Mouse (Mus musculus) stomach, embryonic 15.5 days (tissue): ENCODE measurements around the gene Nupr1l. TPM values are rescaled to one million over a fixed set of nuclear protein-coding genes. Genes with fewer than 3 reads are reported as not detected.

Experiments
- ATAC-seq: fragments of 200-750 bp; cut with Nextera tagmentation; 2 replicates; pipeline ENCODE4 v1.8.0; 2017; ENCODE audit warnings: low read depth, moderate number of reproducible peaks, moderate TSS enrichment; ENCODE audit not compliant: insufficient read depth, low FRiP score
- H3K27ac ChIP-seq: fragments of 300-500 bp; sonication (generic); 2 replicates; pipeline ENCODE4 v1.5.1; 2015; ENCODE audit warnings: mild to moderate bottlenecking, inconsistent platforms
- H3K27me3 ChIP-seq: fragments of 300-500 bp; sonication (generic); replicated peaks from 2 replicates; pipeline ENCODE4 v1.6.1; 2015; ENCODE audit warnings: inconsistent platforms
- H3K36me3 ChIP-seq: fragments of 300-500 bp; sonication (generic); 2 replicates; pipeline ENCODE4 v1.6.1; 2015; ENCODE audit warnings: inconsistent platforms
- H3K4me1 ChIP-seq: fragments of 300-500 bp; sonication (generic); 2 replicates; pipeline ENCODE4 v1.6.1; 2015; ENCODE audit warnings: inconsistent platforms
- H3K4me2 ChIP-seq: fragments of 300-500 bp; sonication (generic); 2 replicates; pipeline ENCODE4 v1.6.1; 2015; ENCODE audit warnings: mild to moderate bottlenecking, inconsistent platforms
- H3K4me3 ChIP-seq: fragments of 300-500 bp; sonication (generic); replicated peaks from 2 replicates; pipeline ENCODE4 v1.5.1; 2015; ENCODE audit warnings: inconsistent platforms
- H3K9ac ChIP-seq: fragments of 300-500 bp; sonication (generic); 2 replicates; pipeline ENCODE4 v1.6.1; 2015; ENCODE audit warnings: inconsistent platforms
- H3K9me3 ChIP-seq: fragments of 300-500 bp; sonication (generic); 2 replicates; pipeline ENCODE4 v1.6.1; 2016; ENCODE audit warnings: inconsistent platforms
- WGBS: fragments of 180-500 bp; shearing (Covaris S2); methylation state at CpG from one replicate; pipeline ENCODE4 v1.1.7; 2015; 5-methylcytosine and 5-hydroxymethylcytosine counted together
- polyA plus RNA-seq: library from polyadenylated mRNA; unstranded; fragments of >200 nt; fragmentation: Nextera tagmentation; extraction: Ambion mirVana; gene quantifications from 2 replicates; pipeline ENCODE4 v1.2.1, GENCODE M21; 2015

Nupr1l gene
- polyA plus RNA-seq = 2.7 and 3.2 TPM in 2 replicates

DNA sequence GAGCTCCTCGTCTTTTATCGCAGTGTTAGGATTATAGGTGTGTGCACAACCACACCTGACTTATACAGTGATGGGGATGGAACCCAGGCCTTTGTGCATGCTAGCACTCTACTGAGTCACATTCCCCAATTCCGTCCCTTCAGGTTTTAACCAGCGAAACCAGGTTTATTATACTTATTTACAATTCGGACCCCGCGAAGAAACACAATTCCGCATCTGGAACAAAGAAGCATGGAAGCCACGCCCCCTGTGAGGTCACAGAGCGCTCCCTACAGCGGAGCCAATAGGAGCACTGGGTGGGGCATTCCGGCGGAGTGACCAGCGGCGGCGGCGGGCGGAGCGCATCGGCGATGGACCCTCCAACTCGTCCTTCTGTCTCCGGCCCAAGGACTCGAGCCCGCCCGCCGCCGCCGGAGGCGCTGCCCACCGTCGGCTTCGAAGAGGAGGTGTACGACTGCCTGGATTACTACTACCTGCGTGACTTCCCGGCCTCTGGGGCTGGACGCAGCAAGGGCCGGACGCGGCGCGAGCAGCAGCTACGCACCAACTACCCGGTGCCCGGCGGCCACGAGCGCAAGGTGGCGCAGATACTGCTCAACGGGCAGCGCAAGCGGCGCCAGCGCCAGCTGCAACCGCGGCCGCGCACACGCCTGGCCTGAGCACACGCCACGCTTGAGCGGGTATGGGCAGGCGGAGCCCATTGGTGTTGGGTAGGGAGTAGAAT, at the start of gene Nupr1l:
TSS of gene Nupr1l (plus strand) at position 299 of the 724 bp plus-strand sequence.
- no peaks in the 10 kb centered on the region for H3K27me3 ChIP-seq
- under 1% methylated on average over 63 of the region's 63 CpGs for WGBS
- peak; percentile 98 for ATAC-seq
- H3K4me3 ChIP-seq = peak within 1 kb of the TSS; percentile 71
- no peaks in the 10 kb centered on the region for H3K4me1 ChIP-seq
- peak within 1 kb of the TSS; percentile 82 for H3K9ac ChIP-seq
- peak within 1 kb of the TSS; percentile 95 for H3K4me2 ChIP-seq
- H3K36me3 ChIP-seq = no peaks in the 10 kb centered on the region
- no peaks in the 10 kb centered on the region for H3K9me3 ChIP-seq
- peak within 1 kb of the TSS; percentile 84 for H3K27ac ChIP-seq

DNA sequence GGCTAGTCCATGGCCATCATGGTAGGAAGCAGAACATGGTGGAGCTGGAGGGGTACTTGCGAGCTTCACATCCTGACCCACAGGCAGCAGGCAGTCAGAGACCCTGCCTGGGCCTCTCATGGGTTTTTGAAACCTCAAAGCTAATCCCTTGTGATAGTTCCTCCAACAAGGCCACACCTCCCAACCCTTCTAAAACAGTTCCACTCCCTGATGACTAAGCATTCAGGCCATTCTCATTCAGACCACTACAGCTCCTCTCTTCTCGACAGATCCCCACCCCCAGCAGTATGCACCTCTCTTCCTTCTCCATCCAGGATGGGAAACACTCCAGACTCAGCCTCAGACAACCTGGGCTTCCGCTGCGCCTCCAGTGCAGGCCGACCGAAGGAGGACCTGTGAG, 46.0 kb upstream of the Nupr1l start:
- ATAC-seq = no peak
- peaks cover 22% of the 10 kb centered on the region for H3K36me3 ChIP-seq
- H3K4me1 ChIP-seq = no peaks in the 10 kb centered on the region
- 98% methylated on average over 6 of the region's 6 CpGs for WGBS
- H3K9ac ChIP-seq = no peak overlapping the region
- no peak overlapping the region for H3K4me2 ChIP-seq
- no peaks in the 10 kb centered on the region for H3K27me3 ChIP-seq
- no peak overlapping the region for H3K4me3 ChIP-seq
- no peaks in the 10 kb centered on the region for H3K9me3 ChIP-seq
- no peak overlapping the region for H3K27ac ChIP-seq

GRCm38 (mm10) chr5:129864467-129864866, 43.9 kb upstream of the Nupr1l start:
- Histone ChIP-seq H3K36me3 (peaks cover 16% of the 10 kb centered on the region), H3K4me3 (no peak overlapping the region), H3K27me3 (no peaks in the 10 kb centered on the region), H3K9ac (no peak overlapping the region), H3K9me3 (no peaks in the 10 kb centered on the region), H3K4me2 (0 out of 2 replicates have a peak overlapping the region, but pooled peaks have one; percentile 21), H3K27ac (no peak overlapping the region), H3K4me1 (no peaks in the 10 kb centered on the region)
- WGBS = 13% methylated on average over 18 of the region's 18 CpGs
- ATAC-seq = no peak

GRCm38 (mm10) chr5:129865841-129866240, 42.5 kb upstream of the Nupr1l start:
- H3K4me2 ChIP-seq = no peak overlapping the region
- H3K27me3 ChIP-seq = no peaks in the 10 kb centered on the region
- peaks cover 10% of the 10 kb centered on the region for H3K36me3 ChIP-seq
- 80% methylated on average over 12 of the region's 12 CpGs for WGBS
- no peaks in the 10 kb centered on the region for H3K9me3 ChIP-seq
- no peak overlapping the region for H3K4me3 ChIP-seq
- no peak overlapping the region for H3K9ac ChIP-seq
- no peaks in the 10 kb centered on the region for H3K4me1 ChIP-seq
- ATAC-seq = no peak
- H3K27ac ChIP-seq = no peak overlapping the region

DNA sequence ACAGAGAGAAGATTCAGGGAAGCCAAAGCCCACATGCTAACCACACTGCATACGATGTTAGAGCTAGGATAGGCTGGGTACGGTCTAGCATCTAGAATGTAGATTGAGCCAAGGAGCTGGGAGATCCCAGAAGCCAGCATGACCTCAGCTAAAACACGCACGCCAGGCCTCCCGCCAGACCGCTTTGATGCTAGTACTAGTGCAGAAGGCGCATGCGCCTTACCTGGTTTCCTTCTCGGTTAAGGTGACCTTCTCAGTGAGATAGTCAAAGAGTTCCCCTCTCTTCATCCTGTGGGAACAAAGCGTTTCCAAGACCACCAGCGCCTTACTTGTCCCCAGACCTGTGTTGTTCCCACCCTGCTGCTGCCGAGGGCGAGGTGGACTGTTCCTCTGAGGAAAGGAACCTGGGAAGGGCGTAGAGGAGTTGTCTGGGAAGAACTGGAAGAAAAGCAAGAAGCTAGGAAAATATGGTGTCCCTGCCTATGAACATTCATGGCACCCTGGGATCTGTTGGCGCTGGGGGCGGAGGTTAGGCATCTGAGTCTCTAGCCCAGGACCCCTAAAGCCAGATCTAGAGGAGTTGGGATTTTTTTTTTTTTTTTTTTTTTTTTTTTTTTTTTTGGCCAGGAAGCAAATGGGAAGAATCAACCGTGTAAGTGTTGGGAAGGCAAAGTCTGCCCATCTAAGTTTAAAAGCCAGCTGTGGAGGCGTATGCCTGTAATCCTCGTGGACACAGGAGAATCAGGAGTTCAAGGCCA, 38.9 kb upstream of the Nupr1l start:
- Histone ChIP-seq H3K4me3 (no peak overlapping the region), H3K4me2 (no peak overlapping the region), H3K9ac (no peak overlapping the region), H3K27ac (no peak overlapping the region), H3K9me3 (no peaks in the 10 kb centered on the region), H3K4me1 (no peaks in the 10 kb centered on the region), H3K27me3 (no peaks in the 10 kb centered on the region), H3K36me3 (no peaks in the 10 kb centered on the region)
- WGBS = 85% methylated on average over 19 of the region's 19 CpGs
- ATAC-seq = no peak

DNA sequence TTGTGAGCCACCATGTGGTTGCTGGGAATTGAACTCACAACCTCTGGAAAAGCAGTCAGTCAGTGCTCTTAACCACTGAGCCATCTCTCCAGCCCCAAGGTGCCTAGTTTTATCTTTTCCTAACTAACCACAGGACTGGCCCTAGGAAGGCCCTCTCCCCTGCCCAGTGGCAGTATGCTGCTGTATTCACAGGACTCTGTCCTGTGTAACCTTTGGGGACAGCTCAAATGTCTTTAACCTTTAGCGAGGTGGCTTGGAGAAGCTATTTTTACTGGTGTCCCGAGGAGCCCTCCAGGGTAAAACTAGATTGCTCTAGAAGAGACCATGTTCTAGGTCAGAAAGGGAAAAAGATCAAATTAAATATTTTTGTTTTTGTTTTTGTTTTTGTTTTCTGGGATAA, 37.1 kb upstream of the Nupr1l start:
- ATAC-seq = no peak
- Histone ChIP-seq H3K4me1 (no peaks in the 10 kb centered on the region), H3K36me3 (no peaks in the 10 kb centered on the region), H3K4me3 (no peak overlapping the region), H3K4me2 (no peak overlapping the region), H3K27me3 (no peaks in the 10 kb centered on the region), H3K27ac (no peak overlapping the region), H3K9me3 (no peaks in the 10 kb centered on the region), H3K9ac (no peak overlapping the region)
- 76% methylated on average over 2 of the region's 2 CpGs for WGBS

GRCm38 (mm10) chr5:129873942-129874341, 34.4 kb upstream of the Nupr1l start:
- WGBS = 81% methylated on average over 12 of the region's 12 CpGs
- ATAC-seq = no peak

DNA sequence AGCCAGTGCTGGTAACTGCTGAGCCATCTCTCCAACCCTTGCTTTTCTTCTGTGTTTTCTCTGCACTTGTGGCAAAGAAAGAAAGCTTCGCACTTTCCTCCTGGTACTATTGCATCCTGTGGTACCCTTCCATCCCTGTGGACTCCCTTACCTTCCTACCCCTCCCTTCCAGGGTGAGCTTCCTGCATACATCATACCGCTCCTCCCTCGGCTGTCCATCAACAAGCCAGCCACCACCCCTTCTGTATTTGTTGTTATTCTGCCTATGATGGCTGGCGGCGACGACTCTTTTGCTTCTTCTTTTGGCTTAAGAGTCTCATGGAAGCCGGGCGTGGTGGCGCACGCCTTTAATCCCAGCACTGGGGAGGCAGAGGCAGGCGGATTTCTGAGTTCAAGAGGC, 33.2 kb upstream of the Nupr1l start:
- 74% methylated on average over 11 of the region's 11 CpGs for WGBS

More at GRCm38 (mm10) chr5:129873942-129874341, 34.4 kb upstream of the Nupr1l start:
- H3K4me2 ChIP-seq = no peak overlapping the region
- H3K27ac ChIP-seq = no peak overlapping the region
- H3K36me3 ChIP-seq = no peaks in the 10 kb centered on the region
- H3K9ac ChIP-seq = no peak overlapping the region
- H3K9me3 ChIP-seq = no peaks in the 10 kb centered on the region
- H3K27me3 ChIP-seq = no peaks in the 10 kb centered on the region
- no peaks in the 10 kb centered on the region for H3K4me1 ChIP-seq
- no peak overlapping the region for H3K4me3 ChIP-seq

DNA sequence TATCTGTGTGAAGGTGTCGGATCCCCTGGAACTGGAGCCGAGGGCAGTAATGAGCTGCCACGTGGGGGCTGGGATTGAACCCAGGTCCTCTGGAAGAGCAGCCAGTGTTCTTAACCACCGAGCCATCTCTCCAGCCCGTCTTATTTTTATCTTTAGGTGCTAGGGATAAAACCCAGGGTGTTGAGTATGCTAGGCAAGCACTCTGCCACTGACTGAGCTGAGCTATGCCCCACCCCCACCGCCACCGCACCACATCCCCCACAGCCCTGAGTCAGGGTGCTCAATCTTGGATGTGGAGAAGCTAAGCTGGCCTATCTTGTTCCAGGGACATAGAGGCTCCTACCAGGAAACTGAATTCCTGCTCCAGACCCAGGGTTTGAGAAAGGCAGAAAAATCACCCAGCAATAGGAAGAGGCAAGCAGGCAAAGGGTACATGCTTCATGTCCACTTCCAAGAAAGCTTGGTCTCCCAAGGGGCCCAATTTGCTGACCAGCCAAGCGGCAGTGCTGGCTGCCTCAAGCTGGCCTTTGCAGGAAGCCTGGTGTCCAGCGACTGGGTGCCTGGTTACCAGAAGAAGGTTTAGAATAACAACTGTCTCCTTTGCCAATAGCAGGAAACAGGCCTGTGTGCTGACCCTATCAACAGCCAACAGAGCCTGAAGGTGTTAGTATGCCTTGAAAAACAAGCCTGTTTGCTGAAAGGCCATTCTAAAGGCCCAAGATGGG, 30.4 kb upstream of the Nupr1l start:
- no peak for ATAC-seq
- no peak overlapping the region for H3K4me2 ChIP-seq
- no peaks in the 10 kb centered on the region for H3K9me3 ChIP-seq
- no peak overlapping the region for H3K27ac ChIP-seq
- H3K27me3 ChIP-seq = no peaks in the 10 kb centered on the region
- H3K9ac ChIP-seq = no peak overlapping the region
- no peak overlapping the region for H3K4me3 ChIP-seq
- peaks cover 14% of the 10 kb centered on the region for H3K36me3 ChIP-seq
- no peaks in the 10 kb centered on the region for H3K4me1 ChIP-seq
- 66% methylated on average over 9 of the region's 9 CpGs for WGBS

More for the DNA sequence above, 33.2 kb upstream of the Nupr1l start:
- H3K4me3 ChIP-seq = no peak overlapping the region
- no peak overlapping the region for H3K4me2 ChIP-seq
- H3K27ac ChIP-seq = no peak overlapping the region
- no peaks in the 10 kb centered on the region for H3K9me3 ChIP-seq
- H3K4me1 ChIP-seq = no peaks in the 10 kb centered on the region
- no peak for ATAC-seq
- no peak overlapping the region for H3K9ac ChIP-seq
- no peaks in the 10 kb centered on the region for H3K27me3 ChIP-seq
- H3K36me3 ChIP-seq = no peaks in the 10 kb centered on the region

- no peak overlapping the region for H3K27ac ChIP-seq
- 0 out of 2 replicates have a peak, but pooled peaks have one; percentile 31 for ATAC-seq
- no peak overlapping the region for H3K9ac ChIP-seq
- no peaks in the 10 kb centered on the region for H3K27me3 ChIP-seq
- no peak overlapping the region for H3K4me3 ChIP-seq
- H3K36me3 ChIP-seq = peaks cover 20% of the 10 kb centered on the region
- H3K9me3 ChIP-seq = no peaks in the 10 kb centered on the region
- WGBS = 49% methylated on average over 2 of the region's 2 CpGs
- H3K4me2 ChIP-seq = no peak overlapping the region
- no peaks in the 10 kb centered on the region for H3K4me1 ChIP-seq
Measured at GRCm38 (mm10) chr5:129878946-129879345, 29.4 kb upstream of the Nupr1l start.

GRCm38 (mm10) chr5:129879888-129880287, 28.5 kb upstream of the Nupr1l start:
- H3K27me3 ChIP-seq = no peaks in the 10 kb centered on the region
- ATAC-seq = no peak
- peaks cover 24% of the 10 kb centered on the region for H3K36me3 ChIP-seq
- H3K9me3 ChIP-seq = no peaks in the 10 kb centered on the region
- no peak overlapping the region for H3K4me2 ChIP-seq
- 76% methylated on average over 3 of the region's 3 CpGs for WGBS
- no peak overlapping the region for H3K9ac ChIP-seq
- no peaks in the 10 kb centered on the region for H3K4me1 ChIP-seq
- no peak overlapping the region for H3K27ac ChIP-seq
- no peak overlapping the region for H3K4me3 ChIP-seq
